Comparison of ENCODE assay signal across 9 mouse cellular contexts in genomic region chr5:103788976-103789375, GRCm38 (mm10).
DNase-seq lines count a peak whose midpoint lies in the region; ATAC-seq and TF ChIP-seq lines count a peak whose summit lies in the region.
"Had no signal": no experiment of that assay in that cellular context is flagged by ENCODE, and none has a peak within 500 bp of the region (broad histone marks: within the 10 kb centered on the region; RNA-seq: fewer than 3 reads in every experiment).

No protein-coding gene starts in this region.

- H3K9ac ChIP-seq in hindbrain, embryonic 11.5 days (ENCODE audit: low read depth, low read length) = no peak overlapping the region
- H3K9ac ChIP-seq in embryonic facial prominence, embryonic 14.5 days (ENCODE audit: low read depth, low read length) = no peak overlapping the region
- H3K9ac ChIP-seq in liver, postnatal 0 days (replicated peaks) = no peak overlapping the region
- H3K9ac ChIP-seq: limb, embryonic 13.5 days had no signal

- TF ChIP-seq EP300 in liver, postnatal 0 days (IDR thresholded peaks at IDR 0.05; ENCODE audit: low read depth) = no peak

- 58% methylated on average over 2 of the region's 2 CpGs for WGBS in hindbrain, embryonic 10.5 days
- WGBS in hindbrain, embryonic 11.5 days = 39% methylated on average over 2 of the region's 2 CpGs
- WGBS in embryonic facial prominence, embryonic 14.5 days = 28% methylated on average over 2 of the region's 2 CpGs
- WGBS in liver, postnatal 0 days (ENCODE audit: insufficient replicate concordance) = 61% methylated on average over 2 of the region's 2 CpGs

- peak overlapping the region; percentile 59; the same call in 1 of the 2 replicates for H3K27ac ChIP-seq in hindbrain, embryonic 10.5 days
- no peak overlapping the region; the same call in 1 of the 2 replicates for H3K27ac ChIP-seq in hindbrain, embryonic 11.5 days (ENCODE audit: low read depth, low read length)
- 0 out of 2 replicates have a peak overlapping the region, but pooled peaks have one; percentile 4 for H3K27ac ChIP-seq in embryonic facial prominence, embryonic 14.5 days (replicated peaks; ENCODE audit: low read depth, low read length)
- peak overlapping the region; percentile 60 for H3K27ac ChIP-seq in liver, postnatal 0 days (ENCODE audit: low read depth)
- H3K27ac ChIP-seq: limb, embryonic 13.5 days had no signal

- H3K4me1 ChIP-seq in hindbrain, embryonic 10.5 days (replicated peaks) = peaks cover 16% of the 10 kb centered on the region
- no peaks in the 10 kb centered on the region for H3K4me1 ChIP-seq in hindbrain, embryonic 11.5 days (replicated peaks; ENCODE audit: control insufficient read depth, insufficient read depth, low read length)
- H3K4me1 ChIP-seq in embryonic facial prominence, embryonic 14.5 days (ENCODE audit: control insufficient read depth, insufficient read depth, low read length) = no peaks in the 10 kb centered on the region; the same call in 1 of the 2 replicates
- peaks cover 4% of the 10 kb centered on the region for H3K4me1 ChIP-seq in liver, postnatal 0 days (ENCODE audit: insufficient read depth)

- H3K4me3 ChIP-seq in hindbrain, embryonic 10.5 days = no peak overlapping the region
- H3K4me3 ChIP-seq in hindbrain, embryonic 11.5 days (ENCODE audit: low read depth, low read length) = no peak overlapping the region
- no peak overlapping the region for H3K4me3 ChIP-seq in embryonic facial prominence, embryonic 14.5 days (ENCODE audit: low read depth, low read length)
- no peak overlapping the region for H3K4me3 ChIP-seq in liver, postnatal 0 days (ENCODE audit: low read depth, low read length)
- H3K4me3 ChIP-seq: limb, embryonic 13.5 days had no signal

- peaks cover 25% of the 10 kb centered on the region for H3K36me3 ChIP-seq in hindbrain, embryonic 10.5 days
- H3K36me3 ChIP-seq in hindbrain, embryonic 11.5 days (ENCODE audit: control insufficient read depth, insufficient read depth, low read length) = no peaks in the 10 kb centered on the region
- H3K36me3 ChIP-seq in embryonic facial prominence, embryonic 14.5 days (ENCODE audit: control insufficient read depth, insufficient read depth, low read length) = peaks cover 7% of the 10 kb centered on the region; the same call in 1 of the 2 replicates
- H3K36me3 ChIP-seq in liver, postnatal 0 days (replicated peaks; ENCODE audit: insufficient read depth, low read length) = peaks cover 72% of the 10 kb centered on the region

- TF ChIP-seq CTCF in liver, postnatal 0 days (IDR thresholded peaks at IDR 0.05; ENCODE audit: low read depth) = no peak

- intact Hi-C loops in heart, postnatal 10 days (cut with DNase I) = loop anchor here (5.0 kb wide), 1 partner anchor 37 kb away; no protein-coding TSS in a partner anchor

- H3K4me2 ChIP-seq in hindbrain, embryonic 11.5 days (replicated peaks; ENCODE audit: low read depth, low read length) = no peak overlapping the region
- H3K4me2 ChIP-seq in embryonic facial prominence, embryonic 14.5 days (ENCODE audit: low read depth, low read length) = no peak overlapping the region
- H3K4me2 ChIP-seq in liver, postnatal 0 days (ENCODE audit: low read depth, low read length) = no peak overlapping the region; the same call in 1 of the 2 replicates
- H3K4me2 ChIP-seq: limb, embryonic 13.5 days had no signal

- no peak for ATAC-seq in hindbrain, embryonic 11.5 days (ENCODE audit: low FRiP score)
- ATAC-seq in embryonic facial prominence, embryonic 14.5 days (ENCODE audit: low read depth) = peak; percentile 53; the same call in 1 of the 2 replicates
- ATAC-seq in liver, postnatal 0 days = peak; percentile 65
- no peak for ATAC-seq in erythroblast, adult 5-6 weeks (replicated peaks; ENCODE audit: low FRiP score, poor library complexity, severe bottlenecking)

- DNase-seq in hindbrain, embryonic 10.5 days (ENCODE audit: low spot score) = no peak
- DNase-seq in hindbrain, embryonic 11.5 days (ENCODE audit: low spot score) = no peak
- peak; percentile 43 for DNase-seq in Muller cell, postnatal 12 days (ENCODE audit: inconsistent ontology term)
- DNase-seq in embryonic facial prominence, embryonic 14.5 days (ENCODE audit: low spot score) = no peak
- peak; percentile 84 to 86 for DNase-seq in heart, postnatal 10 days
- peak; percentile 33 for DNase-seq in liver, postnatal 0 days
- DNase-seq in c-Kit-positive CD71-positive TER-119-positive erythroid progenitor cells, embryonic 14.5 days (ENCODE audit: low spot score) = no peak

- H3K27me3 ChIP-seq in hindbrain, embryonic 10.5 days (ENCODE audit: insufficient read depth, poor library complexity, severe bottlenecking) = no peaks in the 10 kb centered on the region
- no peaks in the 10 kb centered on the region for H3K27me3 ChIP-seq in hindbrain, embryonic 11.5 days (ENCODE audit: control insufficient read depth, insufficient read depth, low read length)
- no peaks in the 10 kb centered on the region for H3K27me3 ChIP-seq in embryonic facial prominence, embryonic 14.5 days (replicated peaks; ENCODE audit: control insufficient read depth, insufficient read depth, low read length)
- H3K27me3 ChIP-seq in liver, postnatal 0 days (ENCODE audit: insufficient read depth, low read length) = no peaks in the 10 kb centered on the region
- H3K27me3 ChIP-seq: limb, embryonic 13.5 days had no signal

- no peaks in the 10 kb centered on the region for H3K9me3 ChIP-seq in hindbrain, embryonic 10.5 days
- H3K9me3 ChIP-seq in hindbrain, embryonic 11.5 days (ENCODE audit: control insufficient read depth, low read length) = no peaks in the 10 kb centered on the region
- no peaks in the 10 kb centered on the region for H3K9me3 ChIP-seq in embryonic facial prominence, embryonic 14.5 days (ENCODE audit: control insufficient read depth, low read length)
- no peaks in the 10 kb centered on the region for H3K9me3 ChIP-seq in liver, postnatal 0 days (ENCODE audit: low read length)
- H3K9me3 ChIP-seq: limb, embryonic 13.5 days had no signal

Comparison
In these comparisons a context has a peak if more than half of its experiments do, and no peak if none do; other contexts are left out.
1. DNase-seq: peak in Muller cell, postnatal 12 days (single experiment), heart, postnatal 10 days (2 of 2) and liver, postnatal 0 days (single experiment); none in hindbrain, embryonic 10.5 days (single experiment), hindbrain, embryonic 11.5 days (single experiment), embryonic facial prominence, embryonic 14.5 days (single experiment) and c-Kit-positive CD71-positive TER-119-positive erythroid progenitor cells, embryonic 14.5 days (single experiment).
2. ATAC-seq: peak in embryonic facial prominence, embryonic 14.5 days (single experiment) and liver, postnatal 0 days (single experiment); none in hindbrain, embryonic 11.5 days (single experiment) and erythroblast, adult 5-6 weeks (single experiment).